Mouse (Mus musculus) heart, postnatal 25 days (tissue): Measurements from ENCODE around the gene Gfi1b. TPM values are rescaled to one million over a fixed set of nuclear protein-coding genes. Genes with fewer than 3 reads are reported as not detected.

ENCODE experiments used
- DNase-seq: peaks from one replicate; pipeline ENCODE4 v3.0.0; 2022; ENCODE audit warnings: low spot score
- intact Hi-C: fragments of 180-260 bp; cut with DNase I; formaldehyde crosslinking; loops from one replicate; pipeline ENCODE4 v1.15.1; 2025
- total RNA-seq, 2 experiments: library from RNA; stranded (reverse); gene quantifications; 2 replicates each; pipeline ENCODE4 v1.2.3; 2021

The Gfi1b gene
- total RNA-seq, 2 experiments from 2014 or later = not detected

DNA sequence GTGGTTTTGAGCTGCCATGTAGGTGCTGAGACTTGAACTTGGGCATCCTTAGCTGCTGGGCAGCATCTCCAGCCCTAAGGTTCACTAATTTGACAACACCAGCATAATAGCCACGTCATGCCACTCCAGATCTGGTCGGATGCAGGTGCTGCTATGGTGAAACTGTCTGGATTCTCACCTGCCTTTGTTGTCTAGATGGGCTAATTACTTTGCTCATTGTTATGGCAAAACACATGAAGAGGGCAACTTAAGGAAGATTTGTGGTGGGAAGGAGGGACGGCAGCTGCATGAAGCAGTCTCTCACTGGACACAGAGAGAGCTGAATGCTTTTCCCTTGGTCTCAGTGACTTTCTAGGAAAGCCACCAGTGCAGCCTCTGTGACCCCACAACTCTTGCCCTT lies 4.3 kb upstream of the Gfi1b start:
- DNase-seq = no peak
- intact Hi-C loops = no loop called here

DNA sequence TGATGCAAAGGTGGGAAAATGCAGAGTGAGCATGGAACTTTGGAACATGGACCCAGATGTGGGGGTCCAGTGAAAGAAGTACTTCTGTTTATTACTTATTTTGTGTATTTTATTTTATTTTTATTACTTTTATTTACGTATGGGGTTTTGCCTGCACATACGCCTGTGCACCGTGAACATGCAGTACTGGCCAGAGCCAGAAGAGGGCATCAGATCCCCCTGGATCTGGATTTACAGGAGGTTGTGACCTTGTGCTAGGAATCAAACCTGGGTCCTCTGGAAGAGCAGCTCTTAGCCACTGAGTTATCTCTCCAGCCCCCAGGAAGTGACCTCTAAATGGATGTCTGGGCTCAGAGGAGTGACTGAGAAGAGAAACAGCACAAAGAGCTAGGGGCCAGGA lies 3.1 kb upstream of the Gfi1b start:
- DNase-seq = no peak
- intact Hi-C loops = no loop called here

DNA sequence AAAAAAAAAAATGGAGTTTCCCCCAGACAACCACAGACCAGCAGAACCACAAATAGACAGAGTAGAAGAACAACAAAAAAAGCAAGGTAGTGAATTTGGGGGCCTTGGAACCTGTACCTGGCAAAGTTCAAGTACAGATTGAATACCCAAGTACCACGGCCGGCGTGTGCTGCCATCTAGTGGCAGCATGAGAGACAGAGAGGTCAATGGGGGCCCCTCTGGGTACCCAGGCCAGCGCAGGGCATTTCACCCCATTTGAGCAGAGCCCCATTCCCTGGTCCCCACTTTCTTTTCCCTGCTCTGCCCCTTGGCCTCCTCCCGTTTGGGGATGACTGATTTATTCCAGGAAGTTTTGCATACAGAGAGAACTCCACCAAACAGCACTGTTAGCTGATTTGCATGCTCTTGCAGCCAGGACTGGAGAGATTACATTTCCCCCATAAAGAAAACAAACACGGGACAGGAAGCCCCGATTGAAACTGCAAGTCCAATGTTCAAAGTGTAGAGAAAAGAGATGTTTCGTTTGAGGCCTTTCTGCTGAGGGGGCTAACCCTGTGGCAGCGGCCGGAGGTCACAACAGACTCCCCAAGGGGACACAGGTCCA lies 841 bp upstream of the Gfi1b start:
- DNase-seq = no peak
- intact Hi-C loops = no loop called here

DNA sequence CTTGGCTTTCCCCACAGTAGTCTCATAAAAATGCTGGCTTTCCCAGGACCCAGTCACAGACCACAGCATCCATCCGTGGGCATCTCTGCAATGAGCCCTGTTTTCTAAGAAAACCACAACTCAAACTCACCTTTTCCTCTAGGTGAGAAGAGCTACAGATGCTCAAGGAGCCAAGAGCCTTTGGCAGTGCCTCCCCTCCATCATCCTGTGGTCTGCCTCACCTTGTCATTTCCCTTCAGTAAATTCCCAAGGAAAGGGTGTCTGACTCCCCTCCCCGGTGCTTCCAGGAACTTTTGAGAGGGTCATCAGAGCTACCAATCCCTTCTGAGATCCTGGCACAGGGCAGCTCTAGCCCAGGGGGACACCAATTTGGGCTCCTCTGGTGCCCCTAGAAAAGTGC lies 671 bp downstream of the Gfi1b start:
- intact Hi-C loops = loop anchor here (2.0 kb wide), 1 partner anchor 26 kb away; no protein-coding TSS in a partner anchor

DNA sequence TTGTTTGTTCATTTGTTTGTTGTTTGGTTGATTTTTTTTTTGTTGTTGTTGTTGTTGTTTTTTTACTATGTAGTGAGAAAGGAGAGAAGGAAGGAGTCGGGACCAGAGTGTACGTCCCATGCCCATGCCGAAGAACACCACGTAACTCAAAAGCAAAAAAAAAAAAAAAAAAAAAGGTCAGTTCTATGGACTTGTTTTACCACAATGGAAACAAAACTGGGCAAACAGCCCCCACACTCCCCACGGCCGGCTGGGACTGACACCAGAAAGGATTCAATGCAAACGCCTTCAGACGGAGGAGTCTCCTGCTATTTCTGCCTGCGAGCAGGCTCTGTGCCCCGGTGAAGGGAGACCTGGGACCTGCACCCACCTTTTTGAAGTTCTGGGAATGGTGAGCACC lies 1.3 kb downstream of the Gfi1b start:
- no peak for DNase-seq
- intact Hi-C loops = loop anchor here (2.0 kb wide), 1 partner anchor 26 kb away; no protein-coding TSS in a partner anchor

More for the DNA sequence above, 671 bp downstream of the Gfi1b start:
- no peak for DNase-seq

DNA sequence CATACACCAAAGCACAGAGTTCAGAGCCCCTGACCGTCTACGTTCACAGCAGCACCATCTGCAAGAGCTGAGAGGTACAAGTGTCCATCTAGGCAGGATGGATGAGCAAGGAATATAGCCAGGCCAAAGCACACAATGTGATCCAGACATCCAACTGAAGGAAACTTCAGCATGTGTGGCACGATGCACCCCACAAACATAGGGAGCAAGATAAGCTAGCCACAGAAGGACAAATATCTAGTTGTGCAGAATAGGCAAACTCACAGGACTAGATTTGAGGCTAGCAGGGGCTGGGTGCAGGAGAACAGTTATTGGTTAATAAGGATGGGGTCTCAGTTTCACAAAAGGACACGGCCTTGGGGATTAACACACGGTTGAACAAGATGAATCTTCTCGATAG lies 2.4 kb downstream of the Gfi1b start:
- DNase-seq = no peak
- intact Hi-C loops = no loop called here

DNA sequence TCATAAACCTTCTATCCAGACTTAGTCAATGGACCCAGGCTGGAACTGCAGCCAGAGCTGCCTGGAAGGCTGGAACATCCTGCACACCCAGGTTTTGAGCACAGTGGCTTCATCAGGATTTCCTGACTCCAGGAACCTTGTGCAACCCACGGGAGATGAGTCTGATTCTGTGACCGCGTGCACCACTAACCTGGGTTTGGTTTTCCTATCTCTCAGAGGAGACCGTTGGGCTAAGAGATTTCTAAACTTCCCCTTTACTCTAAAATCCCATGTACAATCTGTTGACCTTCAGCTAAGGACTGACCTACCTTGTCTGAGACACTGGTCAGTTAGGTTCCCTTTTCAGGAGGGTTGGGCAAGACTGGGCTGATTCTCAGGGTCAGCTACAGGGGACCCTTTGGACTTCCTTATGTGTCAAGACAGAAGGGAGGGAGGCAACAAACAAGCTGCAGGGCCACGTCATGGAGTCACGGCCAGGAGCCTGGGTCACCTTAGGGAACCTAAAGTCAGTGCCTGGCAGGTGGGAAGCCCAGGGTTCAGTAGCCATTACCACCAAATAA lies 2.9 kb downstream of the Gfi1b start:
- no peak for DNase-seq
- intact Hi-C loops = no loop called here

DNA sequence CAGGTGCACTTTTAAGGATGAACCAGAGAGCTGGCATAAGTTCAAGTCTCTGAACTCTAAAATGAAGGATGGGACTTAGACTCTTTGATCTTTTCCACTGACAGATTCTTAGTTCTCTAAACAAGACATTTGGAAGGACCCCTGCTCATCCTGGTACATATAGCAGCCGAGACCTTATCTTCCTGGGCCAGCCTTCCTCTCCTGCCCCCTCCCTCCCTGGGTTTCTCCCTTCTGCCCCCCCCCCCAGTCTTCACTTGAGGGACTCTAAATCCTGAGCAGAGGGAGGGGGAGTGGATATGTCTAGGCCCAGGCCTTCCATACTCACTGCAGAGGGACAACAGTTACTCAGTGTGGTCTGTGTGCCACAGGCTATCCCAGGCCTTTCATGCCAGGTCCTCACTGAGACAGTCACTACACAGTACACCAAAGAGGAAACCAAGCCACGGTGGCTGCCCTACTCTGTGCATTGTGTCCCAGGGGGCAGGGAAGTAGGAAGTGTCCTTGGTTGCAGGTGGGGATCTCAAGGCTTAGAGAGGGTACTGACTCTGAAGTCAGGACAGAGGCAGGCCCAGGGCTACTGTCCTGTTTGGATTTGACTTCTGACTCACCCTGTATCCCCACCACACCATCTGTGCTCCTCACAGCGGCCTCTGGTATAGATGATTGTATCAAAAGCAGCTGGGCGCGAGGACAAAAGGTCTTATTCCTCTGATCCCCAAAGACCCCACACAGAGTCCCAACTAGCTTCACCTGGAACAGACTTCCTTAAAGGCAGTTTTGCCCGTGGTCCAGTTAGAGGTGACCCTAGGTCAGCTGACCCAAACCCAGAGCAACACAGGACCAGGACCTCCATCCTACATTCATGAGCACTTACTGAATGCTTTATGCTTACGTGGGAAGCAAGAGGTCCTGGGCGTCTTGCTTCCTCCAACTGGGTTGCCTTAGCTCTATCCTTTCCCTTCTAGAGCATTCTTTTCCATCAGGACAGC lies 4.0 kb downstream of the Gfi1b start:
- no peak for DNase-seq
- intact Hi-C loops = no loop called here

DNA sequence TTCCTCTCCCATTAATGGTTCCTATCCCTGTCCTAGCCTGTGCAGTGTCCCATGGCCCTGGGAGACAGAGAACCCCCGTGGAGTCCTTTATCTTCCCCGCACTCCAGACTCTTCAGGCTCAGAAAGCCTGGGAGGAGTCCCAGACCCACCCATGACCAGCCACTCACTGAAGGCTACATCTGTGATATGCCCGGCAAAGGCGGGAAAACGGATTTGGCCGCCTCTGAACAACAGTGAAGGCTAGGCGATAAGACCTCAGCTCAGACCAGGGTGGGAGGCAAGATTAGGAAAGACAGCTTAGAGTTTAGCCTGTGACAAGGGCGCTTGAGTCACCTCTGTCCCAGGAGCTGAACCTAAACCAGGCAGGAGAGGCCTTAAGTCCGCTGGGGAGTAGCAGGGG lies 4.9 kb downstream of the Gfi1b start:
- no peak for DNase-seq
- intact Hi-C loops = no loop called here

DNA sequence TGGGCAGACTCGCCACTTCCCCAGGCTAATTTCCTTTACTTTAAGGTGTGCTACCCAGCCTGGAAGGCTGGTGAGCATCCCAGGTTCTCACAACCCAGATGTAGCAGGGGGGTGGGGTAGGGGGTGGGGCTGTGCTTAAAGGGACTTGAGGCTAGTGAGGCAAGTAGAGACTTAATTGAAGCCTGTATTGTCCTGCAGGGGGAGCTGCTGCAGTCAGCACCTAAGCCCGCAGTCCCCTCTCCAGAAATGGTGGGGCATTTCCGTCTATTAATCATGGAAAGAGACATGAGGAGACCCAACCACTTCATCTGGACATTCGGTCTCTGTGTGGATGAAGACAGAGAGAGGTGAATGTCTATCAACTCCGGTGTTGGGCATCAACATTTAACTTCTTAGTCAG lies 5.4 kb downstream of the Gfi1b start:
- intact Hi-C loops = no loop called here
- no peak for DNase-seq

DNA sequence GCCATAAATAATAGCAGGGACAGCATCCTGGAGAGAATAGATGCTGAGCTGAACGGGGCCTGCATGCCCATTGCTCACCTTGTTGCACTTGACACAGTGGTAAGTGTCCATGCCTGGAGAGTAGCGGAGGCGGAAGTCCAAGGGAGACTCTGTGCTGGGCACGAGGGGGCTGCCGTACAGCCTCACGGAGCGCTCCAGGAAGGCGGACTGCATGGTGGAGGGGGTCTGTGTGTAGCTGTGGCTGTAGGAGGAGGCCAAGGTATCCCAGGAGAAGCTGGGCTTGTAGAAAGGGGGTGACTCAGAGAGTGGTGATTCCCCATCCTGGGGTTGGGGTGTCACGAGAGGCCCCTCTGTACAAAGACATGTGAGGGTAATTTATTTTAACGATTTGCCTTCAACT lies 8.2 kb downstream of the Gfi1b start:
- DNase-seq = no peak
- intact Hi-C loops = no loop called here

DNA sequence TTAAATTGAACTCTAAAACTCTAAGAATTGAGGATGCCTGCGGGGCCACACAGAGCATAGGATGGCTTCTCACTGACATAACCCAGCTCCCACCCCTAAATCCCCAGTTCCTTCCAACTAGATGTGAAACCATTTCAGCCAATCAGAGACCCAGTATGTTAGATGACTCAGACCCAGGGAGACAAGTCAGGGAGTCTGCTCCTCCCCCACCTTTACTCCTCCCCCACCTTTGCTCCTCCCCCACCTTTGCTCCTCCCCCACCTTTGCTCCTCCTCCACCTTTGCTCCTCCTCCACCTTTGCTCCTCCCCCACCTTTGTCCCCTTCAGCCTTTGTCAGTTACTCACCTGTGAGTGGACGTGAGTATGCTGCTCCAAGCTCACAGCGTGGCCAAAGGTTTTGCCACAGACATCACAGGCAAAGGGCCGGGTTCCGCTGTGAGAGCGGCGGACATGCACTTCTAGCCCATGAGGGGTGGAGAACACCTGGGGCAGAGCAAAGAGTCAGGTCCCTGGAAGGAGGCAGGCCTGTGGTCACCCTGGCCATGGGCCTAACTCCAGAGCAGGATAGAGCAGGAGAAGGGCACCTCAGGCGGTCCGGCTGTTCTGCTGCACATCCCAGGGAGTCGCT lies 9.2 kb downstream of the Gfi1b start:
- intact Hi-C loops = no loop called here

DNA sequence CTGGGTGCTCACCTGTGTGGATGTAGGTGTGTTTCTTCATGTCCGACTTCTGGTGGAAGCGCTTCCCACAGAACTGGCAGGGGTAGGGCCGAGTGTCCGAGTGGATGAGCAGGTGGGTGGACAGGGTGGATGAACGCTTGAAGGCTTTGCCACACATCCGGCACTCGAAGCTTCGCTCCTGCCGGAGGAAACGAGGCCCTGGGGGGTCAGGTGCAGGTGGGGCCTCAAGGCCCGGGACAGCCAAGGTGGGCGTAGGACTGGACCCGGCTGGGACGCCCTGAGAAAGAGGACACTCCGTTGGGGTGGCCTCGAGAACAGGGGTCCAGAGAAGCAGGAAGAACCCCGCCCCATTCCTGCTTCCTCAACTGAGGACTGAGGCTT lies 10.4 kb downstream of the Gfi1b start:
- intact Hi-C loops = no loop called here
- no peak for DNase-seq

More for the DNA sequence above, 9.2 kb downstream of the Gfi1b start:
- no peak for DNase-seq

DNA sequence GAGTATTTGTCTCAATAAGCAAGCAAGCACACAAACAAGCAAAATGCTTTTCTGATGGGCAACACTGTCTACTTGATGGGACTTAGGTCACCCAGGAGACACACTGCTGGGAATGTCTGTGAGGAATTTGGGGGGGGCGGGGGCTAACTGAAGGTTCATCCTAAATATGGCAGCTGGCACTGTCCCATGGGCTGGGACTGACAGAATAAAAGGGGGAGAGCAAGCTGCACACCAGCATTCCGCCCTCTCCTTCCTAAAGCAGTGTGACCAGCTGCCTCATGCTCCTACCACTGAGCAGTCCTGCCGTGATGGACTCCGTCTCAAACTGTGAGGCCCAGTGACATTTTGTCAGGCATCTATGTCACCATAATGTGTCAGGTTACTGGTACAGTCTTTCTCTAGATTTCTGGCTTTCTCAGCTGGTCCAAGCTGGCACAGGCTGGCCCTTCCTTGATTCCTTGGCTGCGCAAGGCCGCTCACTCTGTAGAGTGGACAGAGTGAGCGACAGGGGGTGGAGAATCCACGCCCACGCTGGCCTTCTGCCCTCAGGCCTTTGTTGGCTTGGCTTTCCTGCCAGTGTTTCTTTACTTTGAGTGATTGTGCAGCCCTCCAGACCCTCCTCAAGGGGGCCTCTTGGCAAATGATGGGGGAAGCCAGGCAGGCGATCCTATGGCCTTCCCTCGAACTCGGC lies 10.9 kb downstream of the Gfi1b start:
- no peak for DNase-seq
- intact Hi-C loops = no loop called here

DNA sequence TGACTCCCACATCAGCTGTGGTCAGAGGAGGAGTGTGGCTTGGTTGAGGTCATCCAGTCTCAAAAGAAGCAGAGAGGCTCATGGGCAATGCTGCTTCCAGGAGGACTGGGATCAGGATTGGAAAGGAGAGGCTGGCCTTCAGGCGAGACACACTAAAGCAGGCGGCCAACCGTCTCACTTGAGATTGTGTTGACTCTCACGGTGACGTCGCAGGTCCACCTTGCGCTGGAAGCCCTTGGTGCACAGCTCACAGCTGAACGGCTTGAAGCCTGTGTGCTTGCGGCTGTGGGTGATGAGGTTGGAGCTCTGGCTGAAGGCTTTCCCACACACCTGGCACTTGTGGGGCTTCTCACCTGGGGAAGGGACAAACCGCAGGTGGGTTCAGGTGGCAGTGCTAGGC lies 11.9 kb downstream of the Gfi1b start:
- intact Hi-C loops = no loop called here
- no peak for DNase-seq

DNA sequence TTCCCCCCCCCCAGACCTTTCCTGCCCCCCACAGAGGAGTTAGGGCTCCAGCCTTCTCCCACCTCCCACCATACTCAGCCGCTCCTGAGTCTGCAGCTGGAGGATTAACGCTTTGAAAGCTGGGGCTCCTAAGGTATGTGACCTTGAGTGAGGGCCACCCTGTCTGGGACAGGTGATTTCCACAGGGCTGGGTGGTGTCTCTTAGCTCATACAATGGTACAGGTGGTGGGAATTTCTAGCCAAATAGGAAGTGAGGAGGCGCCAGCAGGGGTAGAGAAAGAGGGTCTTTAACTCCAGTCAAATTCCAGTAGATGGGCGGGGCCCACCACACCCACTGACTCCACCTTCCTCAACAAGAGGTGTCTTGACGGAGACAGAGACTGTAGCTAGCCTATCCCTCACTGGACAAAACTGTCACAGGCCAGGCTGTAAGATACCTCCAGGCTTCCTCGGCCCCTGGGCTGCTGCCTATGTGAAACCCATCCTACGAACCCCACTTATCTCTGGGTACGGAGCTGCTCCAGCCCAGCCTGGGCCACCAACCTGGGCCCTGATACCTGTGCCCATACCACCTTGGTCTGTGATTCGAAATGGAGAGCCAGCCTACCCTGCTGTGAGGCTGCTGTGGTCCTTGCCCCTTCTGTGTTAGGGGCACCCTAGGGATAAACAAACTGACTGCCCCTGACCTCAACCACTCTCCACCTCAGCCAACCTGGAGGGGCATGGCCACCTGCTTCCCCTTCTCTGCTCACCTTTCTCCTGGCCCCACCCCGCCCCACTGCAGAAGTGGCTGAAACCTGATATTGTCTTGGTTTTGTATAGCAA lies 14.2 kb downstream of the Gfi1b start:
- DNase-seq = no peak

DNA sequence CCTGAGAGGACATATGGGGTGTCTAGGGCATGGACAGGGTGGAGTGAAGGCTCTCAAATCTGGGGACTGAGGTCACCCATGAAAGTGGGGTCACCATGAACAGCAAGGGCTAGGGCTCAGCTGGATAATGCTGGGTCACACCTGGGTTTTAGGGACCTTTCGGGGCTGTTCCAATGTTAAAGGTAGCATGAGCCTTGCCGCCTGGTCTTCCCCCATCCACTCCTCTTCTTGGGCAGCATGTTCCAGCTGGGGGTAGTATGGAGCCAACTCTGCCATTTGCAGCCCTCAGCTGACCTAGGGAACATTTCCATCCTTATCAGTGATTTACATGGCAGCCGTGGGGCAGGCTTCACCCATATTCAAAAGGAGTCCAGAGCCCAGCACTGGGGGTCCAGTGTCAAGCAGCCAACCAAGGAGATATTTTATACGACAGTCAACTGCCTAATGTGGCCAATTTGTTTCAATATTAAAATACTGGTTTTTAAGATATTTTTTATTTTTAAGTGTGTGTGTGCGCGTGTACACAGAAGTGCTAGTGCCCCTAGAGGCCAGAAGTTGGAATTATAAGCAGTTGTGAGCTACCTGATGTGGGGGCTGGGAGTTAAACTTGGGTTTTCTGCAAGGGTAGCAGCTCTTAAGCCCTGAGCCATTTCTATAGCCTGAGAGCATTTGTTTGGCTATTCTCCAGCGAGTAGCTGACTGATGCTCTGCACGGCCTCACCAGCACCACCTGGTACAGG lies 15.0 kb downstream of the Gfi1b start:
- intact Hi-C loops = no loop called here
- DNase-seq = no peak

More for the DNA sequence above, 14.2 kb downstream of the Gfi1b start:
- intact Hi-C loops = no loop called here

DNA sequence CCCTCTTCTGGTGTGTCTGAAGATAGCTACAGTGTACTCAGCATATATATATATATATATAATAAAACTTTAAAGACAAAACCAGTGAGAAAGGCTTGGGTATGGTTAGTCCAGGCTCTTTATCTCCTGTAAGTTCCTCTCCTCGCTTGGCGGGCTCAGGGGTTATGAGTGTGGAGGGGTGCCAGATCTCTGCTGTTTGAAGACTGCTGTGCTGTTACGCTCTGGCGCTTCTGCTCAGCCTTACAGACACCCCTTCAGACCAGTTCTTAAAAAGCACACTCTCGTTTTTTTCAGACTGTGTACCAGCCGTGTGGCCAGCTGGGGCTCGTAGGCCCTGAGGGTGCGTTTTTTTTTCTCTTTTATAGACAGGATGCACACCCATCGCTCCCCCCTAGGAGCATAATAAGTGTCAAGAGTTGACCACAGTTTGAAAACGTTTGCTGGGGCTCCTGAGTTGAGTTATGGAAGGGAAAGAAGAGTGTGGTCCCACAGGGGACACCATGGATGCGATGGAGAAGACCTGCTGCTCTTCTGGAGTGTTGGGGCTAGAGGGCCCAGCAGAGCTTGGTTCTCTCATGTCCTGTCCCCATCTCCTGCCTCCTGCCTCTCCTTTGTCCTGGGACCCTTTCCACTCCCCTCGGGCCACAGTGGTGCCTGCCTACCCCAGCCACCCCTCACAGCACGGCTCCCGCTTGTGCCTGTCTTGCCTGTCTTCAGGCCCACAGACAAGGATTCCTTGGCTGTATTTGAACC lies 15.8 kb downstream of the Gfi1b start:
- DNase-seq = no peak
- intact Hi-C loops = no loop called here
